In genomic region chr4:53772004-53772403, GRCm38 (mm10) we compare ENCODE assay signal across 16 mouse cellular contexts. TPM values are rescaled to one million over a fixed set of nuclear protein-coding genes. Genes with fewer than 3 reads are reported as not detected.
"Had no signal": no experiment of that assay in that cellular context is flagged by ENCODE, and none has a peak within 500 bp of the region (broad histone marks: within the 10 kb centered on the region; RNA-seq: fewer than 3 reads in every experiment).

No protein-coding gene starts in this region.

- H3K36me3 ChIP-seq: limb, embryonic 12.5 days; liver, embryonic 13.5 days; lung, embryonic 15.5 days had no signal

- DNase-seq: kidney, adult 11 months; kidney, adult 9 months; kidney, postnatal 36 days; liver; liver, embryonic 13.5 days; liver, postnatal 0 days; lung, postnatal 36 days; right cerebral cortex, postnatal 14 days; thymus, adult 18-20 months; thymus, postnatal 25 days had no signal

- H3K4me2 ChIP-seq: limb, embryonic 12.5 days; liver, embryonic 13.5 days; lung, embryonic 15.5 days had no signal

- ATAC-seq: liver, postnatal 0 days had no signal

- H3K4me1 ChIP-seq: liver, embryonic 13.5 days; lung, embryonic 15.5 days had no signal

- H3K4me3 ChIP-seq: layer of hippocampus, adult 2 months; limb, embryonic 12.5 days; liver, embryonic 13.5 days; lung, embryonic 15.5 days had no signal

- H3K9me3 ChIP-seq: limb, embryonic 12.5 days; liver, embryonic 13.5 days; lung, embryonic 15.5 days had no signal

- H3K27ac ChIP-seq: kidney, postnatal 0 days; layer of hippocampus, adult 2 months; limb, embryonic 12.5 days; liver, embryonic 13.5 days; lung, embryonic 15.5 days had no signal

- H3K9ac ChIP-seq: limb, embryonic 12.5 days; liver, embryonic 13.5 days; liver, postnatal 0 days; lung, embryonic 15.5 days had no signal

RNA-seq across cellular contexts. Expression of gene Tal2, which starts 7.5 kb away (rescaled TPM):
- total RNA-seq: megakaryocyte progenitor cell, adult 5-6 weeks had no signal
- polyA plus RNA-seq: liver, embryonic 13.5 days; liver, postnatal 0 days; spleen, adult 2 months had no signal
